Mouse (Mus musculus) layer of hippocampus, postnatal 25 days (tissue): ENCODE results near the gene Afdn. TPM values are rescaled to one million over a fixed set of nuclear protein-coding genes. Genes with fewer than 3 reads are reported as not detected.
A peak's percentile ranks its signal among the peaks of the same experiment; 100 is the strongest.
"Not testable (repeated sequence)": the region's sequence is repeated elsewhere in the genome, so short reads cannot be mapped to it uniquely, and the experiment has no call there.

Source experiments
- DNase-seq, 2 experiments: peaks; one replicate each; pipeline ENCODE4 v3.0.0; 2022; ENCODE audit warnings: mixed read lengths in 2 of 2, low spot score in 1 of 2; ENCODE audit errors: extremely low spot score in 1 of 2
- total RNA-seq, 2 experiments: library from RNA; stranded (reverse); gene quantifications; 2 replicates each; pipeline ENCODE4 v1.2.3; 2021

Gene Afdn
- total RNA-seq, 2 experiments from 2014 or later: 91.7 to 115 TPM

GRCm38 (mm10) chr17:13764911-13765310 lies 4.6 kb downstream of the Afdn start:
- DNase-seq: not testable (repeated sequence)

DNA sequence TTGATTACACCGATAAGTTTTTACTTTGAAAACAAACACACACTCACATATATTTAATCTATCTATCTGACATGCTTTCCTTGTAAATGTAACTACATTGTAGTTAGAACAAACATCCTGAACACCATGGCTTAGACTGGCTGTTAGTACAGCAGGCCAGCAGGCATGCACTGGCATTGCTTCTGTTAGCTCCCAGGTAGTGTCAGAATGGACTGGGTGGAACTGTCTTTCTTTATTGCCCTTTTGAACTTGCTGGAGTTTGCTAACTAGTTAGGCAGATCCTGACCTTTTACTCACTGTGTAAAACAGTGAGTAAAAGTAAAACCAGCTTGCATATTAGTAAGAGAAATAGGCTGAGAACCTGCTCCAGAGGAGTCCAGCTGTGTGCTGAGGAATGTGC lies 8.2 kb downstream of the Afdn start:
- no peak for DNase-seq

DNA sequence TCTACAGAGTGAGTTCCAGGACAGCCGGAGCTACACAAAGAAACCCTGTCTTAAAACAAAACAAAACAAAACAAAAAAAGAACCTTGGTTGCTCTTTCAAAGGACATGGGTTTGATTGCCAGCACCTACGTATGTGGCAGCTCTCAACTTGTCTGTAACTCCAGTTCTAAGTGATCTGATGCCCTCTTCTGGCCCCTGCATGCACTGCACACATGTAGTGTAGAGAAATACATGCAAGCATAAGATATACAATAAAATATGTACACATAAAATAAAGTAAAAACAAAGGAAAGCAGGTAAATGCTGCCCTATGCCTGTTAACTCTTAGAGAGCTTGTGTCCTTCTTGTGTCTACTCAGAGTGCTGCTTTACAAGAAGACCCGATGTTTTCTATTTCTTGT lies 8.9 kb downstream of the Afdn start:
- DNase-seq: peak in 1 of 2 experiments; percentile 33

- no peak for DNase-seq
These were observed 17.3 kb downstream of the Afdn start for GRCm38 (mm10) chr17:13777676-13778075.

DNA sequence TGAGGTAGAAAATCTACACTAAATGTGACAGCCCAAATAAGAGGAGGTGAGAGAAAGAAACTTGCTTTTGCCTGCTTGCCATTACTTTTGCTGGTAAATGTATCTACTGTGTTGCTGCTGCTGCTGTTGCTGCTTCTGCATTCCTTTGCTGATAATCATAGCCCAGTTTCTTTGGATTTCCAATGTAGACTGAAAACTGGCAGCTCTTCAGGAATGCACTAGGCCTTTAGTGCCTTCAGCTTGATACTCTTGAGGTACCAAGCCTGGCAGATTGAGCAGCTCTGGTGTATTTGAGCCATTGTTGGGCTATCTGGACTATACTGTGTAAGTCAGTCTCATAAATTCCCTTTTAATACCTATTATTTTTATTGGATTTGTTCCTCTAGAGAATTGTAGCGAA lies 18.5 kb downstream of the Afdn start:
- no peak for DNase-seq

- no peak for DNase-seq
These were observed 21.6 kb downstream of the Afdn start for GRCm38 (mm10) chr17:13781948-13782347.

- no peak for DNase-seq
These were observed 23.1 kb downstream of the Afdn start for GRCm38 (mm10) chr17:13783469-13783868.

DNA sequence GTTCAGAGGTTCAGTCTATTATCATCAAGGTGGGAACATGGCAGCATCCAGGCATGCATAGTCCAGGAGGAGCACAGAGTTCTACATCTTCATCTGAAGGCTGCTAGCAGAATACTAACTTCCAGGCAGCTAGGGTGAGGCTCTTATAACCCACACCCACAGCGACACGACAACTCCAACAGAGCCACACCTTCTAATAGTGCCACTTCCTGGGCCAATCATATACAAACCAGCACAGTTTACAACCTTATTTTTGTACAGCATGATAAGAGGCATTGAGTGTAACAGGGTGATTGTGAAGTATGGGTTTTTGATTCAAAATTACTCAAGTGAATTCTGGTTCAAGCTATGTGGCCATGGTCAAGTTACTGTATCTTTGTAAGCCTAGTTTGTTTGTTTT lies 29.7 kb downstream of the Afdn start:
- not testable (repeated sequence) for DNase-seq

- no peak for DNase-seq
These were observed 37.4 kb downstream of the Afdn start for GRCm38 (mm10) chr17:13797691-13798090.

GRCm38 (mm10) chr17:13802836-13803408 lies 42.6 kb downstream of the Afdn start:
- no peak for DNase-seq

DNA sequence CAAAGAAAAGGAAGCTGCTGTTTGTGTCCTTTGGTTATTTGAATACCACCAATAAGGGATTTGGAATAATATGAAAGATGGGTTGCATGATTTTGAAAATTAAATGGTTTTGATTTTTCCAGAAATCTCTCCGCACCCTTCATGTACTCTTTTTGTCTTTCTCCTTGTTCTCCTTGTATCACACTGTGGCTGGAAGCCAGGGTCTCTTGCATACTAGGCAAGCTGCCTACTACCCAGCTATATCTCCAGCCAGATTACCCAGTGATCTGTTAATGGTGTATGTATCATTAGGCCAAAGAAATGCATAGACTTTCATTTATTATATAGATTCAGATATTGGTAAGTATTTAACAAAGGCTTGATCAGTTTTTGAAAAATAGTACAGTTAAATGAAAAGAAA lies 45.7 kb downstream of the Afdn start:
- no peak for DNase-seq

GRCm38 (mm10) chr17:13817789-13818188 lies 57.5 kb downstream of the Afdn start:
- DNase-seq: no peak

DNA sequence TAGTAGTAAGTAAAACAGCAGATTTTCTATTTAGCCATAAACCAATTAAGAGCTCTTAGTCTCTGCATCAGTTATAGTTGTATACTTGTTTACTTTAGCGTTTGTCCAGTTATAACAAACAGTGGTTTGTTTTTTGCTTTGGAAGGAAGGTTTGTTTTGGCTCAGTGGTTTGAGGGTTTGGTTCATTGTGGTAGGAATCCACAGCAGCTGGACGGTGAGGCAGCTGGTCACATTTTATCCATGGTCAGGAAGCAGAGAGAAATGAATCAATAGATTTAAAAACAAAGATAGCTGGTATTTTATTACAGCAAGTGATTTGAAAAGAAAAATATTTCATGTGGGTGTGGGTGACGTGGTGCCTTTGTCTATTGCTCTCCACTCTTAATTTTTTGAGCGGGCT lies 59.0 kb downstream of the Afdn start:
- no peak for DNase-seq

DNA sequence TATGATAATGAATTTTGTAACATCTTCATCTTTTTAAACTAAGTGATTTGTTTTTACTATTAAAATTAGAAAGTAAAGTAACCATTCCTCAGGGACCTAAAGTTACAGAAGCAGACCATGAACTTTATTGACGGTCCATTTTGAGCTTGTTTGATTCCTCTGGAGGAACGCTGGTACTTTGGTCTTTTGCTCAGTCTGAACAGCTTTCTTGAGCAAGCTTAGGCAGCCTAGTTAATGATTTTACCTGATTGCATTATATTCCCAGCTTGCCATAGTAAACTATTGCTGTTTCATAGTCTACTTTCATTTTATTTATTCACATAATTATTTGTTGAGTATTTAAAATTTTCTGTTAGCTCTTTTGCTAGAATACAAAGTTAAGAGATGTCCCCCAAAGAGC lies 60.3 kb downstream of the Afdn start:
- no peak for DNase-seq

- DNase-seq: no peak
These were observed 65.1 kb downstream of the Afdn start for GRCm38 (mm10) chr17:13825421-13825820.

GRCm38 (mm10) chr17:13830234-13830633 lies 69.9 kb downstream of the Afdn start:
- DNase-seq: no peak

DNA sequence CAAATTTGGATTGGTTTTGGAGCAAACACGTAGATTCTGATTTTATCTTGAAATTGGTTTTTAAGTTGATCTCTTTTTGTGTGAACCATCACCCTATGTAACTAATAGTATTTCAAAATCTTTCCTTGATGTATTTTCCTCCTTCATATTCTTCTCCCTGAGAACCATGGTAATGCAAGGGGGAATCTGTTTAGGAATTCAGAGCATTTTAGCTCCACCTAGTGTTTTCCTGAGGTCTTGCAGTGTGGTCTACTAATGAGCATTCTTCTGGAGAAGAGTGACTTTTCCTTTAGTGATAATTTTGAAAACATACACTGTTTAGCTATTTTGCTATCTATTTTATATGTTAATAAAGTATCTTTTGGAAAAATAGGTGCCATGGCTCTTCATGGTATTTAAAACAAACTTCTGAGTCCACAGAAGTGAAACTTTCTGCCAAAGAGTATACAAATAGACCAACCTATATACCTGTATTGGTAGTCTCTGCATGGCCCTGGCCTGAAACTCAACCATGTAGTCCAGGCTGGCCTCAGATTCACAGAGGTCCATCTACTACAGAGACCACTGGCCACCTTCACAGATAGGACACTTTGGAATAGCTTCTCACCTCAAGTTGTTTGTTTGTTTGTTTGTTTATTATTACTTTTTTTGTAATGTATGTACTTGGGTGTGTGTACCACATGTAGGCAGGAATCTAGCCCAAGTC lies 70.5 kb downstream of the Afdn start:
- DNase-seq: peak in 1 of 2 experiments; percentile 53

DNA sequence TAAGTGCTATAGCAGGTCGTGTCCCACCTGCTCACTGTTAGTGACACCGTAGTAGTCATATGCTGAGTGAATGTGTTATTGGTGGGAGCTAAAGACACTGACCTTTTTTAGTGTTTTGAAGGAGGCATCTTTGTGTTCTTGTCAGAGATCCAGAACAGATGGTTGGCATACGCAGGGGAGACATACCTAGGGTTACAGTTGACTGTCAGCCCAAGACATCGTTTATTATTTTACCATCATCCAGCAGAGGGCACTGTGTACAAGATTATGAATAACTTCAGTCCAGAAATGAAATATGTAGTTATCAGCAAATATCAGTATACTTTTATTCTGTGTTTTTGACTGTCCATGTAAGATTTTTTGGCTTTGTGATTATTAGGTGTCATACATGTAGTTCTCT lies 75.5 kb downstream of the Afdn start:
- no peak for DNase-seq

- no peak for DNase-seq
These were observed 89.8 kb downstream of the Afdn start for GRCm38 (mm10) chr17:13850175-13850574.

DNA sequence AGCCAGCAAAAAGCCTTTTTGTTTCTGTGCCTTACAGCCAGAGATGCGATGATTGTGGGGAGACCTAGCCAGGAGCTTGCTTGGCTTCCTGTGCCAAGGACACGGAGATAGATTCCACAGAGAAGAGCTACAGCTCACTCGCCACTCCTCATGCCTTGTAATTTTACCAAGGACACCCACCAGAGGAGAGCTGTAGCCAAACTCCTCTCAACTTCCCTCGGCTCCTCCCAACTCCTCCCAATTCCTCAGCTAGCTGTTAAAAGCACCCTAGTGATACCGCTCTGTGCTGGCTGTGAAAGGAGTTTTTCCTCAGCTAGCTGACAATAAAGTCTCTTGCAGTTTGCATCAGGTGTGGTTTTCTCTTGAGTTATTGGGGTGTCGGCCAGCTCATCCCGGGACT lies 93.5 kb downstream of the Afdn start:
- DNase-seq: not testable (repeated sequence)

DNA sequence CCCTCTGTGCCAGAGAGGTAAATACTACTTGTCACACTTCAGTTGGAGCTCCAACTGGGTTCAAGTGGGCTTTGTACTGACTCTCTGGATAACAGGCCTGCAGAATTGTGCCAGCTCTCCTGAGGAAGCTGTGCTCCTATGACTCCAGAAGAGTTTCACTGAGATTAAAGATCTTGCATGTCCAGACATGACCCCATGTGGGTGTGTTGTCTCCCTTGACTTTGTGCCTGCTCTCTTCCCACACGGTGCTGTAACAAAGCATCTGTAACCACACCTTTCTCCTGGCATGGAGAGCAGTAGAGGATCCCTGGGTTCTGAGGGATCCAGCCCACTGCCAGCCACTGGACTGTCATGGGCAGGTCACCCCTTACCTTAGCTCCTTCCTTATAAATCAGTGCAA lies 95.1 kb downstream of the Afdn start:
- DNase-seq: no peak

DNA sequence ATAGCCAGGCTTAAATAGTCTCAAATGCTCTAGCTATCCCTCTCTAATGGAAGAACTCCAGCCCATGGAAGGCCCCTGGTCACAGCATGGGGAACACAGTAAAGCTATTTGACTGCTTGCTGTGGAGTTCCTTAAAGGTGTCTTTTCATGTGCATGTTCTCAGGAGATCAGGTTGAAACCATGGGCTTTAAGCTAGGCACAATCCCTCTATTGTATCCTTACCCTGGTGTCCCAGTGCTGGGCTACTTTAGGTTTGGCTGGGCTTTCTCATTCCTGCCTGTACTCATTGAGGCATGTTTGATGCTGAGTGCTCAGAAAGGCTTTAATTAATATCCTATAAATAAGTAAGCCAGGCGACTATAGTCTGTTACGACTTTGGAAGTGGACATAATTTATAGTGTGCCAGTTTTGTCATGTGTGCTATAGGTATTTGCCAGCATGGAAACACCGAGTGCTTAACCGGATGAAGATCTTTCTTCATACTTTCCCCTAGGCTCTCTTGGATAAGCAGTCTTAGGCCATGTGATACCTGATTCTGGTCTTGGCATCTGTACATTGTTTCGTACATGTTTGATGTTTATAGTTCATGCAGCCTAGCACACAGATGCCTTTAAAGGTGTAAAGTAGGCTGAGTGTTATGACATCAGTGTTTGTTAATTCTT lies 96.2 kb downstream of the Afdn start:
- no peak for DNase-seq
